Mouse (Mus musculus) skeletal muscle tissue, adult 2 months (tissue): ENCODE data around the gene Fam207a.

Experiments
- DNase-seq: peaks from one replicate; pipeline ENCODE4 v3.0.0-alpha.2; 2012; ENCODE audit warnings: low read depth, low spot score

The Fam207a gene

GRCm38 (mm10) chr10:77502967-77503922, 12.3 kb downstream of the Fam207a start:
- no peak for DNase-seq

DNA sequence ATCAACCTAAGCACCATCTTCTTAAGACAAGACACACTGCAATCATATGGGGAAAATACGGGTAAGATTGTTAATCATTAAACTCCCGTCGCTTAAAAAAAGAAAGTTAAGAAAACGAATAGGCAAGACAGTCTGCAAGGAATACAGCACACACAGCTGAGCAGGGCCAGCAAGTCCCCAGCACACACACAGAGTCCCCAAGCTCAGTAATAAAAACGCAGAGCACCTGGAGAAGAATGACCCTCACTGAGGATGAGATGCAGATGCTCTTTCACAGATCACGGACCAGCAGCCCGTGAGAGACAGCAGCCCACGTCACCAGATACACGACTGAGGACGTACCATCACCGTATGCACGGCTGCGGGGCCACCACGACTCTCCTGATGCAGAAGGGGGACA, 14.9 kb downstream of the Fam207a start:
- DNase-seq: no peak

DNA sequence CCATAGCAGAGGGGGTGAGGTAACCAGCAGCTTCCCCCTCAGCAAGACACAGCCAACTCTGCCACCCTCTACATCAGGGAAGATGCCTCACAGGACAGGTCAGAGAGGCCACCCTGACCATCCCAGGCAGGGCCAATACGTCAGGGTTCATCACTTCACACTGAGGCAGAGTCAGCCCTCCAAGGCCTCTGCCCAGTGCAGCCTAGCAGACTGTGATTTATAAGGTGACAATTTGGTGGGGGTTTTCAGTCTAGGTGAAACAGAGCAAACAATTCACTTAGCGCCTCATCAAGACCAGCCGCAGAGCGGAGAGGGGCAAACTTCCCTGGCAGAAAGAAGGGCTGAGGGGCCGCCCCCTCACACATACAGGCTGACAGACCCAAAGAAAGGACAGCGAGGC, 17.3 kb downstream of the Fam207a start:
- no peak for DNase-seq

DNA sequence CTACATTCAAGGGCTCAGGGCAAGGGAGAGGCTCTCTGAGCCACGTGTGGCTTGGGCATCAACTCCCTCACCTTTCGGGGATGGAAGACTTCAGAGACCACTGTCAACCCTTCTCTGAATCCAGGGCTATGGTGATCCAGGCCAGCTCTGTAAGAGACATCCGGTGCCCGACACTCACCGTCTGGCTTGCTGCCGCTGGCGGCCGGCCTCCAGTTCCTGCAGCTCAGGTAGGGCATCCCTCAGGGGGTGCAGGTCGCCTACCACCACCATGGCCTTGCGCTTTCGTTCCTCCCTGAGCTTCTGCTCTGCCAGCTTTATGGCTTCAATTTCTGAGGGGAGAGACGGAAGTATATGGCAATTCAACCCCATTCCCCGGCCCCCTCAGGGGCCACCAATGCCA, 18.4 kb downstream of the Fam207a start:
- DNase-seq: no peak

DNA sequence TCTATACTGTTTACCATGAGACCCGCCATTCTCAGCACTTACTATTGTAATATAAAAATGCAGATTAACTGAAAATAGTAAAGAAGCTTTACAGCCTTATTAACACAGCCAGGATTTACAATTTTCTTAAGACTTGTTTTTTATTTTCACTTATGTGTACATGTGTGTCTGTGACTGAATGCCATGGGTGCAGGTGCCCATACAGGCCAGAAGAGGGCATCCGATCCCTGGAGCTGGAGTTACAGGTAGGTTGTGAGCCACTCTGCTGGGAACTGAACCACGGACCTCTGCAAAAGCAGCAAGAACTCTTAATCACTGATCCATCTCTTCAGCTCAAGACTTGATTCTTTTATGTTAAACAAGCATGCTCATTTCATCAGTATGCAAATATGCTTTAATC, 22.7 kb downstream of the Fam207a start:
- no peak for DNase-seq

GRCm38 (mm10) chr10:77491585-77491984, 24.0 kb downstream of the Fam207a start:
- DNase-seq: no peak

DNA sequence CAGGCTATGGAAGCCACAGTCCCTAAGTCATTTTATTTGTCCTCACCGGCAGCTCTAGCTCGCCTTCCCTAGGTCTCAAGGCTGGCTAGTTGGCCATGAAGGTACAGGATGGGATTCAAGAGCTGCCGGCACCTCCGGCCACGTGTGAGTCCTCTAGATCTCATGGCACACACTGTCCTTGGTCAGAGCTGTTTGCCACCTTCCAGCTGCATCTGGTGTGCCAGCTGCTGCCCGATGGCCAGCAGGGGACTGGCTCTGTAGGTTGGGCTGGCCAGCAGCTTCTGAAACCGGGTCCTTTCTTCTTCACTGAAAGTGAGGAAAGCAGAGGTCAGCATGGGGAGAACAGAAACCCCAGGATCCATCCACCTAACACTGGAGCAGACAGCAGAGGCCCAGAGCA, 27.4 kb downstream of the Fam207a start:
- no peak for DNase-seq

- no peak for DNase-seq
Measured at GRCm38 (mm10) chr10:77485786-77486185, 29.8 kb downstream of the Fam207a start.

- peak; percentile 46 for DNase-seq
Measured at GRCm38 (mm10) chr10:77484205-77484935, 31.2 kb downstream of the Fam207a start.

DNA sequence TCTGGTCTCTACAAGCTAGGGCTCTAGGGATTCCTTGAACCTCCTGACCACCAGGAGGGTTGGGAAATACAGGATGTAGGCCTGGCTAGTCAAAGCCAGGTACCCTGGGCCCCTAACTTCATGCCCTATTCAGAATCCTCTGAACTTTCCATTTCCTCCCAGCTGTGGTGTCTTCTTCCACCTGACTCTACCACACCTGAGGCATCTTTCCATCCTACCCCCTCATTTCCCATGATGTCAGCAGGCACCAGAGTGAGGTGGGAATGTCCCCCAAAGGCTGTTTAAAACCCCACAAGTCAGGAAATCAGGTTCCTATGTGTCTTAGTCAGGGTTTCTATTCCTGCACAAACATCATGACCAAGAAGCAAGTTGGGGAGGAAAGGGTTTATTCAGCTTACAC, 33.8 kb downstream of the Fam207a start:
- no peak for DNase-seq

DNA sequence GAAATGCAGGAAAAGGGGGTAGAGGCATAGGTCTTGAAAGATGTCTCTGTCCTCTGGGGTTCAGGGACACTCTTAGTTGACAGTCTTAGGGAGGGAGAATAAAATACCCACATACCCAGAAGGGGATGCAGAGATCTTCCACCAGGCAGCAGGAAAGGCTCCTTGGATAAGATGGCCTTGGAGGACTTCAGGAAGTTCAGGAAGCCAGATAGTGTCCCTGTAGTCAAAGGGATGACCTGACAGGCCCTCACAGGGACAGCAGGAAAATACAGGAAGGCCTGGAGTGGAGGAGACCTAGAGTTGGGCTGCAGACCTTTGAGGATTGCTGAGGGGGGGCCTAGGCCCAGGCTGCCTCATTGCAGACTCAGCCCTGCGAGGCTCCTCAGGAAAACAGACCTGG, 35.6 kb downstream of the Fam207a start:
- no peak for DNase-seq

- DNase-seq: no peak
Measured at GRCm38 (mm10) chr10:77476907-77477306, 38.7 kb downstream of the Fam207a start.

DNA sequence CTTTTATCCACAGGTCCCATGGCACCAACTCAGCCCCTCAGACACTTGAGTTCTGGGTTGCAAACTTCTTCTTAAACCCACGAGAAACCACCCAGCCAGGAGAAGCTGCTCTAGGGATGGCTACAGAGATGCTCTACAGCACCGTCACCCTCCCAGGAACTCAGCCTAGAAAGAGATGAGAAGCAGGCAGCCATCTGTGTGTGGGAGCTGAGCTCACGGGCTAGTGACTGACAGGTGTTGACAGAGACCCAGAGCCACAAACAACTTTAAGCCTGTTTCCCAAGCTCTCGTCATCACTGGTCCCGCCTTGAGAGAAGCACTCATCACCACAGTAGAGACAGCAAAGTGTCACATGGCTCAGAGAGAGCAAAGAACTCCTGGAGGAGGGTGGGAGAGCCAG, 43.4 kb downstream of the Fam207a start:
- DNase-seq: no peak

DNA sequence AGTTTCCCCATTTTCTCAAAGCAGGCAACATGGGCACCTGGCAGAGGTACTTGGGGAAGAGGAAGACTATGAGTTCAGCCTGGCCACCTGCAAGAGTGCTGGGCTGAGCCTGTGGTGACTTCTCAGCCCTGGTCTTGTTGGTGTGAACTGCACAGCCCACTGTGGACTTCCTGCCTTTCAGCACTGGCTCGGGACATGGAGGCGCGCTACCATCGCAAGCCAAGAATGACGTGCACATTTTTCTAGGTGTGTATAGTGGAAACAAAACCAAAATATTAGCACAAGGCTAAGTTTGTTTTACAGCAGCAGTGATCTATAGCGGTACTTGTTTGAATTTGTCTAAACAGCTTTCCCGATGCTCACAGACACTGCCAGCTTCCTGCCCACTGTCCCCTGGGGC, 44.1 kb downstream of the Fam207a start:
- DNase-seq: no peak

GRCm38 (mm10) chr10:77470763-77471162, 44.8 kb downstream of the Fam207a start:
- DNase-seq: peak; percentile 88

DNA sequence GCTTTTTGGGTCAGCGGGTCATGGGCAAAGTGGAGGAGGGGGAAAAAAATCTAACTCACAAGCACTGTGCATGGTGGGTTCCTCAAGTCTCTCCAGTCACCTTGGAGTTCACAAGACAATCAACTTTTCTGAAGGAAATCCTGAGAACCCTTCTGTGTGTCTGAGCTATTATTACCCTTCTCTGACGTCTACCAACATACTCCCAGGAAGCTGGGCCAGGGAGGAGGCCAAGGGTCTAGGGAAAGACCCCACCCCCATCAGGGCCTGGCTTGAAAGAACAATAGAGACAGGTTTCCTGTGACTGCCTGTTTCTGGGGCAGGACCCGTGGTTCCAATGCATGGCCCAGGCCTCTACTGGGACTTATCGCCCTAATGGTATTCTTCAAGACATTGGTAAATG, 46.9 kb downstream of the Fam207a start:
- DNase-seq: no peak

- no peak for DNase-seq
Measured at GRCm38 (mm10) chr10:77467407-77467806, 48.2 kb downstream of the Fam207a start.

- no peak for DNase-seq
Measured at GRCm38 (mm10) chr10:77465902-77466301, 49.7 kb downstream of the Fam207a start.

GRCm38 (mm10) chr10:77464181-77464936, 51.2 kb downstream of the Fam207a start:
- no peak for DNase-seq

- no peak for DNase-seq
Measured at GRCm38 (mm10) chr10:77461161-77461560, 54.4 kb downstream of the Fam207a start.

GRCm38 (mm10) chr10:77457701-77458100, 57.9 kb downstream of the Fam207a start:
- no peak for DNase-seq

DNA sequence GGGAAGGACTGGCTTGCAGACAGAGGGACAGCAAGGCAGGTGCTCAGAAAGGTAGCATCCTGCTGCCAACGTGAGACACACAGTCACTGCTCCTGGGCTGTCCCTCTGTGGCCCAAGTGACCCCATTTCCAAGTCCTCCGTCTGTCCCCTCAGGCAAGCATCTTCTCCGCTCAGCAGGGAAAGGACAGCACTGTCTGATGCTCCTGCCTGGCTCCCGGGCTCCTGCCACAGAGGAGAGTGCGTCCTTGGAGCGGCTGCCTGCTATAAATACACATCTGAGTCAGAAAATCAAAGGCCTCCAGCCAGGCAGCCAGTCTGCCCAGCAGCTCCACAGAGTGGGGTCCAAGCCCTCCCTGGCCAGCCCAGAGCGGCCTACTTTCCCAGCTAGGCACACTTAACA, 59.1 kb downstream of the Fam207a start:
- peak; percentile 60 for DNase-seq
